Mouse (Mus musculus) hindbrain, postnatal 0 days (tissue): ENCODE measurements at regions not wholly inside any gene's neighbourhood (a gene's known extent, or its start where the extent isn't known, plus 50 kb on each side); places are given as distances from the start of the nearest gene placed in this dataset.

Experiments used
- ATAC-seq: fragments of 200-750 bp; cut with Nextera tagmentation; 2 replicates; pipeline ENCODE4 v1.8.0; 2017; ENCODE audit warnings: mild to moderate bottlenecking, moderate TSS enrichment, moderate library complexity
- DNase-seq: peaks from one replicate; pipeline ENCODE4 v3.0.0-alpha.2; 2015; ENCODE audit warnings: low spot score
- H3K27ac ChIP-seq: fragments of 300-500 bp; sonication (generic); 2 replicates; pipeline ENCODE4 v1.5.1; 2014; ENCODE audit warnings: mild to moderate bottlenecking
- H3K27me3 ChIP-seq: fragments of 300-500 bp; sonication (generic); 2 replicates; pipeline ENCODE4 v1.6.1; 2014; ENCODE audit warnings: low read length, mixed read lengths; ENCODE audit not compliant: insufficient read depth
- H3K36me3 ChIP-seq: fragments of 300-500 bp; sonication (generic); 2 replicates; pipeline ENCODE4 v1.6.1; 2014; ENCODE audit warnings: low read length, mixed read lengths; ENCODE audit not compliant: insufficient read depth
- H3K4me1 ChIP-seq: fragments of 300-500 bp; sonication (generic); 2 replicates; pipeline ENCODE4 v1.6.1; 2014; ENCODE audit warnings: antibody characterized with exemption, low read length, mixed read lengths; ENCODE audit not compliant: insufficient read depth
- H3K4me2 ChIP-seq: fragments of 300-500 bp; sonication (generic); 2 replicates; pipeline ENCODE4 v1.6.1; 2014; ENCODE audit warnings: low read depth, mild to moderate bottlenecking, low read length, moderate library complexity, mixed read lengths
- H3K4me3 ChIP-seq: fragments of 300-500 bp; sonication (generic); 2 replicates; pipeline ENCODE4 v1.5.1; 2014; ENCODE audit warnings: low read length
- H3K9ac ChIP-seq: fragments of 300-500 bp; sonication (generic); replicated peaks from 2 replicates; pipeline ENCODE4 v1.6.1; 2014; ENCODE audit warnings: mild to moderate bottlenecking, low read length, moderate library complexity, mixed read lengths
- H3K9me3 ChIP-seq: fragments of 300-500 bp; sonication (generic); 2 replicates; pipeline ENCODE4 v1.6.1; 2016; ENCODE audit warnings: low read length, mixed read lengths
- CTCF ChIP-seq: IDR thresholded peaks from 2 replicates; pipeline ENCODE4 v1.5.1; 2016; ENCODE audit warnings: antibody characterized with exemption, control low read depth, low read depth
- WGBS: fragments of 180-500 bp; shearing (Covaris S2); extraction: QIAGEN DNeasy Blood & Tissue Kit; methylation state at CpG from one replicate; pipeline ENCODE4 v1.1.7; 2014; 5-methylcytosine and 5-hydroxymethylcytosine counted together

DNA sequence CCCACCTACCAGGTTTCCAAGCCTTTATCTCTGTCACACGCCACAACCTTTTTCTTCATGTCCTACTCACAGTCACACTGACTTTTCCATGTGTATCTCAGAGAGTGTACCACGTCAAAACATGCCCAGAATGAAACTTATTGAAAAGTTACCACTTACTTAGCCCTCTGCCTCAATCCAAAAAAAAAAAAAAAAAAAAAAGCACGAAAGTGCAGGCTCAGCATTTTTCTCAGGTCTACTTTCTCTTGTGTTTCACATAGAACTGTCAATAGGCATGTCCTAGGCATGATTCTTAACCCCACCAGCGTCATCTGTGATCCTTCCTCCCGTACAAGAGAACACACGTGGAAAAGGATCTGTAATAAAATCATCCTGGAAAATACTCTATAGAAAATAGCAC lies 619.1 kb upstream of the Tmem132c start:
- Histone ChIP-seq H3K27me3 (no peaks in the 10 kb centered on the region), H3K4me3 (no peak overlapping the region), H3K4me2 (no peak overlapping the region), H3K9me3 (no peaks in the 10 kb centered on the region), H3K36me3 (no peaks in the 10 kb centered on the region), H3K9ac (no peak overlapping the region), H3K27ac (no peak overlapping the region), H3K4me1 (no peaks in the 10 kb centered on the region)
- no peak for TF ChIP-seq CTCF
- ATAC-seq (no peak), DNase-seq (no peak)
- WGBS: 83% methylated on average over 6 of the region's 6 CpGs

DNA sequence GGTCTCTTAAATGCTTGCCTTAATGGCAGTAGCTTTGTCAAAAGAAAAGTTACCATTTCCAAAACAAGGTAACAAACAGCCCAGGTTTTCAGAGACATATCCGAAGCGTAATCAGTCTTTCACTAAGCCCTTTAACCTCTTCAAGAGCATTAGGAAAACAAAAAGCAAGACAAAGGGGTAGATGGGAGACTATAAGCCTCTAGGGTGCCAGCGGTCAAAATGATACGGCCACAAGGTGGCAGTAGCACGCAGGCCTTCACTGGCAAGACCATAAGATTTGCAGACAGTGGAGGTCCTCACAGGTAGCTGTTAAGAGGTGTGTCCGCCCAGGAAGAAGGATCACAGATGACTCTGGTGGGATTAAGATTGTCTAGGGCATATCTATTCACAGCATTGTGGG lies 618.4 kb upstream of the Tmem132c start:
- Histone ChIP-seq H3K4me3 (no peak overlapping the region), H3K4me2 (no peak overlapping the region), H3K9me3 (no peaks in the 10 kb centered on the region), H3K36me3 (no peaks in the 10 kb centered on the region), H3K27ac (no peak overlapping the region), H3K27me3 (no peaks in the 10 kb centered on the region), H3K9ac (no peak overlapping the region), H3K4me1 (no peaks in the 10 kb centered on the region)
- DNase-seq: peak; percentile 79
- no peak for ATAC-seq
- WGBS: 16% methylated on average over 6 of the region's 6 CpGs
- peak; percentile 90 for TF ChIP-seq CTCF

DNA sequence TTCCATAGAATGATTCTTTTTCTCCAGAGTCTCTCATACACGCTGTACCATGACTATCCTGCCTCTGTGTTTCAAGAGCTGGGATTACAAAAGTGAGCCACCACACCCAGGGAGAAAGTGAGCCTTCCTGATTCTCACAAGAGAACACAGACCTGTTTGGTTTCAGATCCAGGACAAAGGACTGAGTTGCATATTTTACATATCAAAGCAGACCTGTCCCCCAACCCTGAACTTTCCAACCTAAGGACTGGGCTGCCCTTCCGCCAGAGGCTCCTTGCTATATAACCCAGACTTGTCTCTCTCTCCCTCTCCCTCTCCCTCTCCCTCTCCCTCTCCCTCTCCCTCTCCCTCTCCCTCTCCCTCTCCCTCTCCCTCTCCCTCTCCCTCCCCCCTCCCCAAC lies 611.8 kb upstream of the Tmem132c start:
- ATAC-seq: no peak

DNA sequence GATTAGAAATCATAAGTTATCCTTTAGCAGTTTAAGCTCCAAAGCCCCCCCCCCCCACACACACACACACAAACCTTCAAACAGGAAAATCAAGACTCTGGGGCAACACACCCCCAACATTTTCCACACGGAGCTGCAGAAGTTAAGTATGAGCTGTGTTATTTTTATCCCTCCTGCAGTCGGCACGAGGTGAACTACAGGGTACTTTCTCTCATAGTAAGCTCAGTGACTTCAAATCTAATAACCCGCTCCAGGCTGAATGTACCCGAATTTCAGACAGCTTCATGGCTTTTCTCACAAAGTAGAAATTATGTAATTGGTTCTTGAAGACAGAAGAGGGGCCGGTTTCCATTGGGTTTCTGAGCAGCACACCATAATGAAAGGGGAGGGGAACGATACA lies 591.2 kb upstream of the Tmem132c start:
- Histone ChIP-seq H3K9me3 (no peaks in the 10 kb centered on the region), H3K27me3 (no peaks in the 10 kb centered on the region), H3K36me3 (no peaks in the 10 kb centered on the region), H3K9ac (no peak overlapping the region), H3K4me3 (no peak overlapping the region), H3K4me2 (no peak overlapping the region), H3K27ac (no peak overlapping the region), H3K4me1 (no peaks in the 10 kb centered on the region)
- TF ChIP-seq CTCF: no peak
- ATAC-seq (no peak), DNase-seq (no peak)
- 68% methylated on average over 7 of the region's 7 CpGs for WGBS

More for the DNA sequence above, 611.8 kb upstream of the Tmem132c start:
- H3K27me3 ChIP-seq: no peaks in the 10 kb centered on the region
- TF ChIP-seq CTCF: no peak
- no peak overlapping the region for H3K4me2 ChIP-seq
- DNase-seq: no peak
- no peak overlapping the region for H3K9ac ChIP-seq
- 43% methylated on average over 2 of the region's 2 CpGs for WGBS
- H3K27ac ChIP-seq: no peak overlapping the region
- no peak overlapping the region for H3K4me3 ChIP-seq
- H3K9me3 ChIP-seq: no peaks in the 10 kb centered on the region
- no peaks in the 10 kb centered on the region for H3K36me3 ChIP-seq
- no peaks in the 10 kb centered on the region for H3K4me1 ChIP-seq

DNA sequence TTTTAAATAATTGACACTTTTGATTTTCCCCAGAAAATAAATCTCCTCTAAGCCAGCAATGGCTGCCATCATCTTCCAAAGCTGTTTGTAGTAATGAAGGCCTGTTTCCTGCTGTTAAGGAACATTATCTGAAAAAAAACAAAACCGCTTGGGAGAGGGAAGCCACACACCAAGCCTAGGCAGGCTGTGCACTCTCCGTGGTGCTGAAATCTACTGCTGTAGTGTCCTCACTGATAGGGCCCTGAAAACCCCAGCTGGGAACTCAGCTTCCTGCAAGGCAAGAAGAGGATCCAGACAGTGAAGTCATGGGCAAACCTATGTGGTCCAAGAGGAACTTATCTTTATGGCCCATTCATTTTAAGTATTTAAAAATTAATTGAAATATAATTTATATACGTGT lies 590.2 kb upstream of the Tmem132c start:
- Histone ChIP-seq H3K27me3 (no peaks in the 10 kb centered on the region), H3K4me3 (no peak overlapping the region), H3K4me2 (no peak overlapping the region), H3K9ac (no peak overlapping the region), H3K27ac (no peak overlapping the region), H3K4me1 (no peaks in the 10 kb centered on the region), H3K36me3 (no peaks in the 10 kb centered on the region), H3K9me3 (no peaks in the 10 kb centered on the region)
- WGBS: 29% methylated on average over 3 of the region's 3 CpGs
- no peak for TF ChIP-seq CTCF
- no peak for ATAC-seq
- peak; percentile 50 for DNase-seq

DNA sequence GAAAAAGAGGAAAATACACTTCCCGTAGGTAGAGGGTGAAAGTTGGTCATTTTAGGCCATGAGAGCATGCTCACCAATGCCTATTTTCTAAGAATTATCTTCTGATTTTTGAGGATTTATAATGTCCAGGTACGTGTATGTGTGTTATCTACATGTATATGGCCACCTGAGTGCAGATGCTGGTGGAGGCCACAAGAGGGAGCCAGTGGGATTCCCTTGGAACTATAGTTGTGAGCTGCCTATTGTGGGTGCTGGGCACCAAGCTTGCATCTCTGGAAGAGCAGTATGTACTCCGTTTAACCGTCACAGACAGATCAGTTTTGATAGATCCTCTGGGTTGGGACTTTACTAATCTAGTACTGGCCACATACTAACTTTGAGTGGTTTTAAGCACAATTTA lies 579.0 kb upstream of the Tmem132c start:
- Histone ChIP-seq H3K27me3 (no peaks in the 10 kb centered on the region), H3K36me3 (no peaks in the 10 kb centered on the region), H3K4me3 (no peak overlapping the region), H3K9ac (no peak overlapping the region), H3K4me2 (no peak overlapping the region), H3K4me1 (no peaks in the 10 kb centered on the region), H3K9me3 (no peaks in the 10 kb centered on the region), H3K27ac (no peak overlapping the region)
- ATAC-seq: no peak
- no peak for DNase-seq
- TF ChIP-seq CTCF: 0 out of 2 replicates have a peak, but pooled peaks have one; percentile 13
- WGBS: 92% methylated on average over 4 of the region's 4 CpGs

DNA sequence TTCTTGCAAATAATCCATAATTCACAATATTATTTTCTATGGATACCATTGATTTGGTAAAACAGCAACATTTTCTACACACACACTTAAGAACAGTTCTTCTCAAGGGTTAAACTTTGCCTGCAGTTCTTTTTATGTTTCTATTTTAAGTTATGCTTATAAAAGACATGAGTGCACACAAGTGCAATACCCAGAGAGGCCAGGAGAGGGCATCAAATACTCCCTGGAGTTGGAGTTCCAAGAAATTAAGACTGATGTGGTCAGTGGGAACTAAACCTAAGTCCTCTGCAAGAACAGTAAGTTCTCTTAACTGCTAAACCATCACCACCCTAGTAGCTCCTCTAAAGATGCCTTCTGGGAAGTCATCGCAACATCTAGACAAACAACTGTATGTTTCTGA lies 570.5 kb upstream of the Tmem132c start:
- no peaks in the 10 kb centered on the region for H3K36me3 ChIP-seq
- H3K27ac ChIP-seq: no peak overlapping the region
- no peak overlapping the region for H3K4me3 ChIP-seq
- no peaks in the 10 kb centered on the region for H3K4me1 ChIP-seq
- H3K9me3 ChIP-seq: no peaks in the 10 kb centered on the region
- no peak overlapping the region for H3K4me2 ChIP-seq
- no peak overlapping the region for H3K9ac ChIP-seq
- no peaks in the 10 kb centered on the region for H3K27me3 ChIP-seq
- 74% methylated on average over 1 of the region's 1 CpGs for WGBS
- DNase-seq: peak; percentile 61
- peak; percentile 65 for TF ChIP-seq CTCF
- no peak for ATAC-seq
